Mouse (Mus musculus) C2C12 (cell line): ENCODE results near the gene Minpp1. TPM values are rescaled to one million over a fixed set of nuclear protein-coding genes. Genes with fewer than 3 reads are reported as not detected.
"Not testable (repeated sequence)": the region's sequence is repeated elsewhere in the genome, so short reads cannot be mapped to it uniquely, and the experiment has no call there.

Experiments
- H3K27me3 ChIP-seq: one replicate; pipeline ENCODE4 v1.6.1; 2011; ENCODE audit not compliant: control insufficient read depth, insufficient read depth, insufficient read length
- H3K36me3 ChIP-seq: one replicate; pipeline ENCODE4 v1.6.1; 2011; ENCODE audit not compliant: control insufficient read depth, insufficient read depth
- H3K4me3 ChIP-seq: one replicate; pipeline ENCODE4 v1.5.1; 2011; ENCODE audit warnings: mild to moderate bottlenecking, control low read depth; ENCODE audit not compliant: poor library complexity, insufficient read depth, severe bottlenecking
- H3K79me2 ChIP-seq: one replicate; pipeline ENCODE4 v1.6.1; 2011; ENCODE audit not compliant: control insufficient read depth, insufficient read depth
- H3K79me3 ChIP-seq: one replicate; pipeline ENCODE4 v1.6.1; 2011; ENCODE audit warnings: low read depth, control low read depth
- H3ac ChIP-seq: one replicate; pipeline ENCODE3; 2011; ENCODE audit warnings: low read depth; ENCODE audit not compliant: control insufficient read depth, insufficient read length
- CEBPB ChIP-seq: IDR thresholded peaks from one replicate; pipeline ENCODE4 v1.6.1; 2011; ENCODE audit warnings: low read depth, mild to moderate bottlenecking, control low read depth, moderate library complexity
- CTCF ChIP-seq: IDR thresholded peaks from one replicate; pipeline ENCODE4 v1.5.1; 2011; ENCODE audit not compliant: control insufficient read depth, insufficient read depth, insufficient read length
- FOSL1 ChIP-seq: IDR thresholded peaks from one replicate; pipeline ENCODE4 v1.8.0; 2011; ENCODE audit warnings: mild to moderate bottlenecking, low read length; ENCODE audit not compliant: poor library complexity, insufficient read depth, severe bottlenecking
- MAX ChIP-seq: IDR thresholded peaks from one replicate; pipeline ENCODE4 v1.6.1; 2011; ENCODE audit warnings: mild to moderate bottlenecking, control low read depth
- MYOD1 ChIP-seq: IDR thresholded peaks from one replicate; pipeline ENCODE4 v1.6.1; 2011; ENCODE audit warnings: low read depth; ENCODE audit not compliant: control insufficient read depth, insufficient read length
- MYOG ChIP-seq: IDR thresholded peaks from one replicate; pipeline ENCODE4 v1.6.1; 2011; ENCODE audit not compliant: control insufficient read depth, insufficient read length; ENCODE audit errors: extremely low read depth
- USF1 ChIP-seq: IDR thresholded peaks from one replicate; pipeline ENCODE4 v1.6.1; 2011; ENCODE audit warnings: low read depth, mild to moderate bottlenecking, control low read depth, moderate library complexity
- polyA plus RNA-seq: library from polyadenylated mRNA; unstranded; fragments of >200 nt; fragmentation: generic; extraction: Trizol; gene quantifications from one replicate; pipeline ENCODE4 v1.2.1, GENCODE M21; 2012; ENCODE audit warnings: missing spikeins

The Minpp1 gene
- polyA plus RNA-seq, 1 experiment = 30.4 TPM

GRCm38 (mm10) chr19:32486106-32486724 lies 646 bp downstream of the Minpp1 start:
- not testable (repeated sequence) for H3K27me3 ChIP-seq
- Histone ChIP-seq H3K36me3 (peaks cover 12% of the 10 kb centered on the region), H3K79me2 (peaks cover 51% of the 10 kb centered on the region), H3ac (peak overlapping the region; percentile 72), H3K79me3 (peaks cover 24% of the 10 kb centered on the region), H3K4me3 (peak overlapping the region; percentile 63)
- peak; percentile 82 for TF ChIP-seq CTCF

GRCm38 (mm10) chr19:32487595-32488255 lies 2.2 kb downstream of the Minpp1 start:
- Histone ChIP-seq H3K4me3 (no peak overlapping the region), H3ac (no peak overlapping the region), H3K36me3 (peaks cover 26% of the 10 kb centered on the region), H3K79me2 (peaks cover 55% of the 10 kb centered on the region), H3K27me3 (no peaks in the 10 kb centered on the region), H3K79me3 (peaks cover 29% of the 10 kb centered on the region)
- TF ChIP-seq CEBPB (no peak), MAX (no peak), FOSL1 (no peak), MYOD1 (no peak), USF1 (no peak), MYOG (no peak), CTCF (no peak)

GRCm38 (mm10) chr19:32489166-32489895 lies 3.8 kb downstream of the Minpp1 start:
- no peaks in the 10 kb centered on the region for H3K27me3 ChIP-seq
- peaks cover 29% of the 10 kb centered on the region for H3K79me3 ChIP-seq
- peaks cover 35% of the 10 kb centered on the region for H3K36me3 ChIP-seq
- H3K4me3 ChIP-seq = no peak overlapping the region
- no peak overlapping the region for H3ac ChIP-seq
- H3K79me2 ChIP-seq = peaks cover 59% of the 10 kb centered on the region
- no peak for TF ChIP-seq CTCF
- TF ChIP-seq USF1 = no peak
- TF ChIP-seq FOSL1 = no peak
- TF ChIP-seq MYOD1 = no peak
- TF ChIP-seq CEBPB = no peak
- TF ChIP-seq MYOG = no peak
- no peak for TF ChIP-seq MAX

GRCm38 (mm10) chr19:32490976-32491375 lies 5.4 kb downstream of the Minpp1 start:
- Histone ChIP-seq H3K27me3 (no peaks in the 10 kb centered on the region), H3K4me3 (no peak overlapping the region), H3ac (no peak overlapping the region), H3K79me2 (peaks cover 52% of the 10 kb centered on the region), H3K36me3 (peaks cover 43% of the 10 kb centered on the region), H3K79me3 (peaks cover 30% of the 10 kb centered on the region)
- no peak for TF ChIP-seq MAX
- no peak for TF ChIP-seq CTCF
- no peak for TF ChIP-seq MYOG
- no peak for TF ChIP-seq MYOD1

- Histone ChIP-seq H3K4me3 (no peak overlapping the region), H3K27me3 (no peaks in the 10 kb centered on the region), H3K79me3 (peaks cover 20% of the 10 kb centered on the region), H3K79me2 (peaks cover 49% of the 10 kb centered on the region), H3K36me3 (peaks cover 51% of the 10 kb centered on the region), H3ac (no peak overlapping the region)
- TF ChIP-seq MYOG = no peak
- no peak for TF ChIP-seq MAX
- no peak for TF ChIP-seq CEBPB
- TF ChIP-seq FOSL1 = no peak
- no peak for TF ChIP-seq MYOD1
- TF ChIP-seq USF1 = no peak
- TF ChIP-seq CTCF = no peak
Measured at GRCm38 (mm10) chr19:32492339-32492738, 6.8 kb downstream of the Minpp1 start.

GRCm38 (mm10) chr19:32492981-32493380 lies 7.4 kb downstream of the Minpp1 start:
- no peak for TF ChIP-seq USF1
- TF ChIP-seq CTCF = no peak
- no peak for TF ChIP-seq MAX
- no peak for TF ChIP-seq MYOD1
- TF ChIP-seq MYOG = no peak
- TF ChIP-seq CEBPB = no peak
- TF ChIP-seq FOSL1 = no peak
- Histone ChIP-seq H3K79me3 (peaks cover 14% of the 10 kb centered on the region), H3ac (no peak overlapping the region), H3K79me2 (peaks cover 49% of the 10 kb centered on the region), H3K4me3 (no peak overlapping the region), H3K36me3 (peaks cover 49% of the 10 kb centered on the region), H3K27me3 (no peaks in the 10 kb centered on the region)
